Mouse (Mus musculus) small intestine, adult 2 months (tissue): Measurements from ENCODE around the gene Arhgef2. TPM values are rescaled to one million over a fixed set of nuclear protein-coding genes. Genes with fewer than 3 reads are reported as not detected.
A peak's percentile ranks its signal among the peaks of the same experiment; 100 is the strongest.
"Not testable (repeated sequence)": the region's sequence is repeated elsewhere in the genome, so short reads cannot be mapped to it uniquely, and the experiment has no call there.

Experiments used
- H3K27ac ChIP-seq: fragments of 200-500 bp; 2 replicates; pipeline ENCODE4 v1.5.1; 2012; ENCODE audit warnings: low read depth, low read length, control low read depth, inconsistent platforms; ENCODE audit not compliant: insufficient read depth
- H3K27me3 ChIP-seq: fragments of 200-500 bp; 2 replicates; pipeline ENCODE4 v1.6.1; 2012; ENCODE audit warnings: mild to moderate bottlenecking, moderate library complexity, low read length, inconsistent platforms; ENCODE audit not compliant: control insufficient read depth, insufficient read depth
- H3K36me3 ChIP-seq: fragments of 200-500 bp; 2 replicates; pipeline ENCODE4 v1.6.1; 2012; ENCODE audit warnings: mild to moderate bottlenecking, low read length, control low read depth, inconsistent platforms; ENCODE audit not compliant: control insufficient read depth, insufficient read depth
- H3K4me1 ChIP-seq: fragments of 200-500 bp; 2 replicates; pipeline ENCODE4 v1.6.1; 2012; ENCODE audit warnings: low read length, inconsistent platforms, mixed read lengths; ENCODE audit not compliant: control insufficient read depth, insufficient read depth, insufficient read length
- H3K4me3 ChIP-seq: fragments of 200-500 bp; 2 replicates; pipeline ENCODE4 v1.5.1; 2012; ENCODE audit warnings: low read depth, mild to moderate bottlenecking, control low read depth, inconsistent platforms, low read length, moderate library complexity
- CTCF ChIP-seq: fragments of 200-500 bp; IDR thresholded peaks from 2 replicates; pipeline ENCODE4 v1.5.1; 2012; ENCODE audit warnings: low read depth, mild to moderate bottlenecking, control low read depth, inconsistent platforms, low read length, moderate library complexity, mixed read lengths; ENCODE audit not compliant: insufficient replicate concordance, insufficient read length; ENCODE audit errors: extremely low read depth
- POLR2A ChIP-seq: fragments of 200-500 bp; IDR thresholded peaks from 2 replicates; pipeline ENCODE4 v1.6.1; 2012; ENCODE audit warnings: low read depth, mild to moderate bottlenecking, control low read depth, inconsistent platforms, low read length, moderate library complexity
- WGBS: fragments of 180-500 bp; shearing (Covaris S2); methylation state at CpG from one replicate; pipeline ENCODE4 v1.1.7; 2018; 5-methylcytosine and 5-hydroxymethylcytosine counted together
- polyA plus RNA-seq: library from polyadenylated mRNA; depleted of rRNA; stranded (reverse); fragments of >200 nt; gene quantifications from 2 replicates; pipeline ENCODE4 v1.2.3, GENCODE M21; 2012

Arhgef2 gene
- polyA plus RNA-seq, 1 experiment: 110 TPM

DNA sequence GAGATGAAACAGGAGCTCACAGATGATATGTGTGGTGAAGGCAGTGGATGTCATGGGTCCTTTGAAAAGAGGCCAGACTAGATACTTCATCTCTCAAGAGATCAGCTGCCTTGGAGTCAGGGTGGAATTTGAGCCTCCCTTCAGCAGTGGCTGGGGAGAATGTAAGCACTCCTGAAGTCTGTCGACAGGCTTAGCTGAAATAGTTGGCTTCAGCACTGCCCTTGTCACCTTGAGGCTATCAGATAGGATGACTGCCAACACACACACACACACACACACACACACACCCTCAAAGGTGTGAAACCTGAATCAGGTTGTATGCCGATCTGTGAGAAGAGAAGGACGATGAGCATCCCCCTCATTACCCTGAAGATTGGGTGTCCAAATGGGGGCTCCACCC, 14.7 kb upstream of the Arhgef2 start:
- TF ChIP-seq CTCF (no peak), POLR2A (no peak)

DNA sequence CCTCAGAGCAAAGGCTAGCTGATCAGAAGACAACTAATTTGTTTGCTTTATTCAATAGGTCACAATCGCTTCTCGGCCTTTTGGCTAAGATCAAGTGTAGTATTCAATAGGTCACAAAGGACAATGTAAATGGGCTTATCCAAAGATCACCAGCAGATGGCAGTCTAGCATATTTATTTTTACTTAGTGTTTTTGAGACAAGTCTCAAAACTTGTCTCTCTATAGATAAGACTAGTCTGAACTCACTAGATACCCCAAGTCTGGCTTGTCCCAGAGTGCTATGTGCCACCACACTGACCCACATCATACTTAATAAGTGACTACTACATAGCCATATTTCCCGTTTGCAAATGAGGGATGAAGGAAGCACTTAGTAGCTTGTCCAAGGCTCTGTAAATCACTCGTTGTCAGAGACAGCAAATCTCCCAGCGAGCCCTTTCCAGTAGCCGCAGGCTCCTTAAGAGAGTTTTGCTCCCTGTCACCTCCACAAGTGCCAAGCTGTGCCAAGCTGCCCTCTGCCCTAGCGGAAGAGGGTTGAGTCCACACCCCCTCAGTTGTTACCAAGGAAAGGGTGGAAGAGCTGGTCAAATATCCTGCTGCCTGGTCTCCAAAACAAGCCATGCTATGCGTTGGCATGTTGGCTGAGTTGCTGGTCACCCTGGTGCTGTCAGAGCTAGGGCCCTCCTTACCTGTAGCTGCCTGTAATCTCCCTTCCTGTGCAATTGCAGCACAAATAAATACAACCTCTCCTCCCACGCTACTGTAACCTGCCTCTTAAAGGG, 13.6 kb upstream of the Arhgef2 start:
- peaks cover 14% of the 10 kb centered on the region for H3K36me3 ChIP-seq
- TF ChIP-seq POLR2A (peak; percentile 16; the same call in 1 of the 2 replicates), CTCF (peak; percentile 25; the same call in 1 of the 2 replicates)
- H3K27me3 ChIP-seq: no peaks in the 10 kb centered on the region
- peak overlapping the region; percentile 80 for H3K4me3 ChIP-seq
- peaks cover 6% of the 10 kb centered on the region; the same call in 1 of the 2 replicates for H3K4me1 ChIP-seq
- H3K27ac ChIP-seq: peak overlapping the region; percentile 96
- 5% methylated on average over 9 of the region's 9 CpGs for WGBS

More for the DNA sequence above, 14.7 kb upstream of the Arhgef2 start:
- 31% methylated on average over 3 of the region's 3 CpGs for WGBS
- Histone ChIP-seq H3K36me3 (peaks cover 22% of the 10 kb centered on the region), H3K27ac (no peak overlapping the region), H3K27me3 (no peaks in the 10 kb centered on the region), H3K4me3 (no peak overlapping the region), H3K4me1 (peaks cover 6% of the 10 kb centered on the region; the same call in 1 of the 2 replicates)

DNA sequence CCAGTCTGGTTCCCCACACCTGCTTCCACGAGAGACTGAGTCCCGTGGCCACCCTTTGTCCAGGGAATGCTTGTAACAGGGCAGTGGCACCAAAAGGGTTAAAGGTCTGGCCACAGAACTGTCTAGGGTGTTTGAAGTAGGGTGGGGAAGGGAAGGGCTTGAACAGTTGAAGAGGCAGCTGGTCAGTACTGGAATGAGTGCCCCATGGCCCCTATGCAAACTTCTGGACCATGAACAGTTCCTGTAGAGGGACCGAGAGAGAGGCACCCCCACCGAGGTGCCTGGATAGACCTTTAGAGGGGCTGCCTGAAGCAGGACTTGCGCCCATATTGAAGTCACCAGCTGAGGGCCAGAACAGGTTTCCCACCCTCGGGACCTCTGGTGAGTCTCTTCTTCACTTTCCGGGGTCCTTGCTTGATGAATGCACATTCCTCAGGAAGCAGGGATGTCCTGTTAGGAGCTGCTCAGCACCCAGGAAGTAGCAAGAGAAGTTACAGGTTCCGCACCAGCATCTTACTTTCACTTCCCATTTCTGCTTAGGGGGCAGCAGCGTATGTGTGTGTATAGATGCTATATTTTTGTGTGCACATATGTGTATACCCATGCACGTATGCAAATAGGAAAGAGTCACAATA, 12.7 kb upstream of the Arhgef2 start:
- Histone ChIP-seq H3K27me3 (no peaks in the 10 kb centered on the region), H3K27ac (peak overlapping the region; percentile 96), H3K4me1 (peaks cover 6% of the 10 kb centered on the region; the same call in 1 of the 2 replicates), H3K36me3 (peaks cover 5% of the 10 kb centered on the region), H3K4me3 (peak overlapping the region; percentile 80)
- WGBS: 14% methylated on average over 10 of the region's 10 CpGs
- TF ChIP-seq CTCF (no peak), POLR2A (0 out of 2 replicates have a peak, but pooled peaks have one; percentile 4)

DNA sequence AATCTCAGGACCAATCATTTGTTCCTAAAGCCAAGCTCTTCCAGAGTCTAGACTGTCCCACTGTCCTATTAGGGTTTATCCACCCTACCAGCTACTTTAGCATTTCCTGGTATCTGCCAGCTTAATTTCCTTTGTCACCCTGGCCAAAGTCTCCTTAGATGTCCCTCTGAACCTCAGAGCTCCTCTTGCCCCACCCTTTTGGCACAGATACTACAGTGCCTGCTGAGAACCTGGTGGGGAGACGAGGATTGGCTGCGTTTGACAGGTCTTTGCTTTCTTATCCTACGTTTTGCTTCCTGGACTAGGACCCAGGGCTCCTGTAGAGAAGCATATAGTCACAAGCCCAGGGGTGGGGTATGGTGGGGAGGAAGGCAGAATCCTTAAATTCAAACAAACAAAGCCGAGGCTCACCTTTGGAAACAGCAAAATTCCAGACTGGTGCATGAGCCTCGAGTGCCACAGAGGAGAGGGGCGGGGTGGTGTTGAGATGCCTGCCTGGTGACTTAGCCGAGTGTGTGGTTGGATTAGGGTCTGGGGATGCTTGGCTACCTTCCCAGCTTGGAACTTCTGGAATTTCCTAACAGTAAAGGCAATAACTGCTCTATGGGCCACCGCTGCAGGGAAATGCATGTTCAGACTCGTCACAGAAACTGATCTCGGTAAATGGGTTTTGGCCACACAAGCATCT, 11.7 kb upstream of the Arhgef2 start:
- Histone ChIP-seq H3K27ac (peak overlapping the region; percentile 98), H3K27me3 (no peaks in the 10 kb centered on the region), H3K36me3 (no peaks in the 10 kb centered on the region), H3K4me1 (peaks cover 6% of the 10 kb centered on the region; the same call in 1 of the 2 replicates), H3K4me3 (peak overlapping the region; percentile 67)
- TF ChIP-seq CTCF (no peak), POLR2A (no peak)
- 20% methylated on average over 10 of the region's 10 CpGs for WGBS

DNA sequence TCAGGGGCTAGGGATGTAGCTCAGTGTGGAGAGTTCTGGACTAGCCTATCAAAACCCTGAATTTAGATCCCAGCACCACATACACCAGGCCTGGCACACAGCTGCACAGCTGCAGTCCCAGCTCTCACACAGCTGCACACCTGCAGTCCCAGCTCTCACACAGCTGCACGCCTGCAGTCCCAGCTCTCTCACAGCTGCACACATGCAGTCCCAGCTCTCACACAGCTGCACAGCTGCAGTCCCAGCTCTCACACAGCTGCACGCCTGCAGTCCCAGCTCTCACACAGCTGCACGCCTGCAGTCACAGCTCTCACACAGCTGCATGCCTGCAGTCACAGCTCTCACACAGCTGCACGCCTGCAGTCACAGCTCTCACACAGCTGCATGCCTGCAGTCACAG, 9.2 kb upstream of the Arhgef2 start:
- H3K4me3 ChIP-seq, H3K4me1 ChIP-seq, H3K27ac ChIP-seq, H3K27me3 ChIP-seq, H3K36me3 ChIP-seq: not testable (repeated sequence)
- 93% methylated on average over 4 of the region's 4 CpGs for WGBS

DNA sequence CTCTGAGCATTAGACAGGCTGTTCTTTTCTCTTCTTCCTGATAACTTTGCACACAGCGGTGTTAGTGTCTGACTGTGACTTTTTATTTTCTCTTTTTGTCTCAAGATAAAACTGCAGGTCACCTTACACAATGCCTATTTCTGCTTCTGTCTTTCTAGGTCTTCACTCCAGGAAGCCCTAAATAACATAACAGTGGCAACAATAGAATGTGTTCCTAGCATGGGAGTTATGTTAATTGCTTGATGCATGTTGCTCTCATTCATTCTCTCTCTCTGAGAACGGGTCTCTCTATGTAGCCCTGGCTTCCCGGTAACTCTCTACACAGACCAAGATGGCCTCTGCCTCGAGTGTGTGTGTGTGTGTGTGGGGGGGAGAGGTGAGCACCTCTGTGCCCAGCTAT, 3.3 kb upstream of the Arhgef2 start:
- H3K27ac ChIP-seq: no peak overlapping the region
- no peak overlapping the region for H3K4me3 ChIP-seq
- H3K27me3 ChIP-seq: no peaks in the 10 kb centered on the region
- no peaks in the 10 kb centered on the region; the same call in 1 of the 2 replicates for H3K4me1 ChIP-seq
- H3K36me3 ChIP-seq: no peaks in the 10 kb centered on the region; the same call in 1 of the 2 replicates
- TF ChIP-seq CTCF: no peak
- TF ChIP-seq POLR2A: no peak
- 79% methylated on average over 4 of the region's 4 CpGs for WGBS
